Mouse (Mus musculus) liver, embryonic 14.5 days (tissue): ENCODE measurements at regions not wholly inside any gene's neighbourhood (a gene's known extent, or its start where the extent isn't known, plus 50 kb on each side); places are given as distances from the start of the nearest gene placed in this dataset.

Source experiments
- CTCF ChIP-seq: IDR thresholded peaks from 2 replicates; pipeline ENCODE4 v1.5.1; 2016; ENCODE audit warnings: antibody characterized with exemption, low read depth, control low read depth
- EP300 ChIP-seq: IDR thresholded peaks from 2 replicates; pipeline ENCODE4 v1.6.1; 2016; ENCODE audit warnings: antibody characterized with exemption, low read depth

DNA sequence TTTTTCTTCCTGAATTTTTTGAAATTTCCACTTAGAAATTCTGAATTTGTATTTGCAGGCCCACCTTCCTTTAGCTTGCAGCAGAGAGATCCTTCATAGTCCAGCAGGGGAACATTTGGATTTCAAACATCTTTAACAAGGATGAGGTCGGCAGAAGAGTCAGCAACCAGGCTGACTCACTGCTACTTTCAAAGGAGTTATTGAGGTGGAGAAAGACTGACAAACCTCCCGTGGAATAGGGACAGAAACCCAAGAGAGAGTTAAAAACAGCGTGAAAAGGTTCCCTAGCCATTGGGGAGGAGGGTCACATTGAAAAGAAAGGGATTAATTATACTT is 247.6 kb downstream of the Itga8 start:
- TF ChIP-seq EP300 (no peak), CTCF (no peak)
